Mouse (Mus musculus) urinary bladder, postnatal 25 days (tissue): ENCODE data around the gene Mgat5b.
"Not testable (repeated sequence)": the region's sequence is repeated elsewhere in the genome, so short reads cannot be mapped to it uniquely, and the experiment has no call there.

Experiments used
- DNase-seq: peaks from one replicate; pipeline ENCODE4 v3.0.0; 2022; ENCODE audit warnings: low spot score

Mgat5b gene

GRCm38 (mm10) chr11:116918323-116919185 lies at the start of gene Mgat5b:
TSS of gene Mgat5b (plus strand) at chr11:116918863.
- DNase-seq = peak; percentile 88

- DNase-seq = no peak
Observed at GRCm38 (mm10) chr11:116869223-116869622, 49.4 kb upstream of the Mgat5b start.

DNA sequence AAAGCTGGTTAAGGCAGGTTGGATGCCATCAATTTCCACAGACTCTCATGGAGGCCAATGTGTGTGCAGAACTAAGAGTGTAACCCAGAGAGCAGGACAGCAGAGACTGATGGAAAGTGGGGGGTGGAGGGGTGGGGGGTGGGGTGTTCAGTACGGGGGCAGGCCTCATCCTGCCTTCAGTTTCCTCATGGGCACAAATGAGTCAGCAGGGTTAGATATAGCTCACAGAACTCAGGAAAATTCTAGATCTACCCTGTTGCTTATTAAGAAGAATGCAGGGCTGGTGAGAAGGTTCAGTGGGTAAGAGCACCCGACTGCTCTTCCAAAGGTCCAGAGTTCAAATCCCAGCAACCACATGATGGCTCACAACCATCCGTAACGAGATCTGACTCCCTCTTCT lies 49.0 kb upstream of the Mgat5b start:
- no peak for DNase-seq

- DNase-seq = no peak
Observed at GRCm38 (mm10) chr11:116871538-116871937, 47.1 kb upstream of the Mgat5b start.

DNA sequence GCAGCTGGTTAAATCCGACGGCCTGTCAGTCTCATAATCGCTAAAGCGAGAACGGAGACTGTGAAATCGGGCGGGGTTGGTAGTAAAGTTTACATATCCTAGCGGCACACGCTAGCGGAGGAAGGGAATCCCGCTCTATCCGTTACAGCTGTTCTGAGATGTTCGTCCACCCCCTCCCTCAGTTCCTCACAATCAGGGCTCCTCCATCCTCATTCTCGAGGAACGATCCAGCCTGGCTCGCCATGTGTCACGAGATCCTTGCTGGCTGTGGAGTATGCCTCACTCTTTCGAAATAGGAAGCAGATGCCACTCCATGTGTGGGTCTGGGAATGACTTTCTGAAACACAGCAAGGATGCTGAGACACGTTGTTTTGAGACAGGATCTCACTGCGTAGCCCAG lies 44.7 kb upstream of the Mgat5b start:
- DNase-seq = no peak

DNA sequence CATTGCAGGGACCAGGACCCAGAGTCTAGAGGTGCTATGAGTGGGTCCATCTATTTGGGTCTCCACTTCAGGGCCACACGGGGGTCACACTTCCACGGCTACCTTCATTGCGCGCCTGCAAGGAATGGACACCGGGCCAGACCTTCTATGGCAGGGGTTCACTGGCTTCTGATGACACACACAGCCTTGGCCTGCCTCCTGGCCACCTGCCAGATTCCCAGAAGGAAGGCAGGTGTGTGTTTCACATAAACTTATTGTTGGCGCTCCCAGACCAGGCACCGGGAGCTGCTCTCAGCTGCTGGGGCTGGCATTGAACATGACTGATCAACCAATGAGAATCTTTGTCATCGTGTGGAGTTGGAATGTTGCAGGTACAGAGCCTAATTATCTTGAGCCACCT lies 40.2 kb upstream of the Mgat5b start:
- no peak for DNase-seq

- DNase-seq = no peak
Observed at GRCm38 (mm10) chr11:116880839-116881238, 37.8 kb upstream of the Mgat5b start.

DNA sequence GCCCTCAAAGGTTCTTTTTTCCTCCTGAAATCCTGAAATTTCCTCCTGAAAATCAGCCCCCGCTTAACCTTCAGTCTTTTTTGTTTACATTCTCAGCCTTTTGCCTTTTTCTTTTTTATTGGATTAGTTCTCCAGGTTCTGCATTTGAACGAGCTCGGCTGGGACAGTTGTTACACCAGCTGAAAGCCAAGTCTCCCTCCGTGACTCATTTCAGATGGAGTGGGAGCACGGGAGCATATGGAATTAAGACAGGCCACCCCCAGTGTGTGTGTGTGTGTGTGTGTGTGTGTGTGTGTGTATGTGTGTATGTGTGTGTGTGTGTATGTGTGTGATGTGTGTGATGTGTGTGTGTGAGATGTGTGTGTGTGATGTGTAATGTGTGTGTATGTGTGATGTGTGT lies 37.2 kb upstream of the Mgat5b start:
- no peak for DNase-seq

DNA sequence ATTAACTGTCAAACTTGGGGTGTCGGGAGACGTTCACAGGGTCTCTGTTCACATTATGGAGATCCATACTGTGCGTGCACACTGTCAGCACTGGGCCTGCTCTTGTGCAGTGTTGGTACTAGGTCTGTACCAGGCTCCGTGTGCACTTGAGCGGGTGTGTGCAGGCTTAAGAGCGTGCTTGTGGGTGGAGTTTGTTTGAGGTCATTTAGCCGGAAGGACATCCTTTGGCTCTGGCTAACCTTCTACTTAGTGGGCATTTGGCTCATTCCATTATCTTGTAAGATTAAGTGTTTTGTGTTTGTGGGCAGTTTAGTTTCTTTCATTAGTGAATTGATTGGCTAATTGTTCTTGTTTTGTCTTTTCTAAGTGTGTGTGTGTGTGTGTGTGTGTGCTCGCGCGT lies 36.2 kb upstream of the Mgat5b start:
- no peak for DNase-seq

GRCm38 (mm10) chr11:116884061-116884460 lies 34.6 kb upstream of the Mgat5b start:
- no peak for DNase-seq

GRCm38 (mm10) chr11:116885275-116886151 lies 33.1 kb upstream of the Mgat5b start:
- peak; percentile 66 for DNase-seq

DNA sequence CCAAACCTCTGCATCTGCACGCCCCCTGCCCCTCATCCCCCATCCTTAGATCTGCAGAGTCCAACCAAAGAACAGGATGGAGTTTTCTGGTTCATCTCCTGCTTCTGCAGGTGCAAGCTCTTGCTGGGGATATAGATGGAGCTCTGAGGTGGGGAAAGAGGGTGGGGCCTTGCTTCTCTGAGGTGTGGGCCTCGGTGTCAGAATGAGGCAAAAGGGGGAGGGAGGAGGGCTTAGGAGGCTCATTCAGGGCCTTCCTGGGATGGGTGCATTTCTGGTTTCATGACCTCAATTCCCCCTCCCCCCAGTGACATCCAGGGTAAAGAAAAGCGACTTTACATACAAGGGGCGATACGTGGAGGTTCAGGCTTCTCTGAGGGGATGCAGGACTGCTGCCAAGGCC lies 31.5 kb upstream of the Mgat5b start:
- DNase-seq = no peak

- no peak for DNase-seq
Observed at GRCm38 (mm10) chr11:116893532-116894442, 24.9 kb upstream of the Mgat5b start.

- no peak for DNase-seq
Observed at GRCm38 (mm10) chr11:116895402-116895801, 23.3 kb upstream of the Mgat5b start.

- no peak for DNase-seq
Observed at GRCm38 (mm10) chr11:116899247-116899646, 19.4 kb upstream of the Mgat5b start.

DNA sequence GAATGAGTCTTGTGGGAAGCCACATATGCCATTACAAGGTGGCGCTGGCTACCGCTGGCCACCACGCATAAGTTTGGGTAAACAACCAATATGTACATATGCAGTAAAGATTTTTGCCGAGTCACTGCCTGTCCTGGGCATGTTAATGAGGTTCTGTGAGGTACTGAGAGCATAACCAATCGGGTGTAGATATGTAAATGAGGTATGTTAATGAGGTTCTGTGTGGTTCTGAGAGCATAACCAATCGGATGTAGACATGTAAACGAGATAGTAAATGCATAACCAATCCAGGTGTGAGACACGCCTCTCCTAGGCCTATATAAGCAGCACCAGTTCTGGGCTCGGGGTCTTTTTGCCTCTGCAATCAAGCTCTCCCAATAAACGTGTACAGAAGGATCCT lies 16.1 kb upstream of the Mgat5b start:
- DNase-seq = not testable (repeated sequence)

GRCm38 (mm10) chr11:116905741-116906456 lies 12.8 kb upstream of the Mgat5b start:
- no peak for DNase-seq

DNA sequence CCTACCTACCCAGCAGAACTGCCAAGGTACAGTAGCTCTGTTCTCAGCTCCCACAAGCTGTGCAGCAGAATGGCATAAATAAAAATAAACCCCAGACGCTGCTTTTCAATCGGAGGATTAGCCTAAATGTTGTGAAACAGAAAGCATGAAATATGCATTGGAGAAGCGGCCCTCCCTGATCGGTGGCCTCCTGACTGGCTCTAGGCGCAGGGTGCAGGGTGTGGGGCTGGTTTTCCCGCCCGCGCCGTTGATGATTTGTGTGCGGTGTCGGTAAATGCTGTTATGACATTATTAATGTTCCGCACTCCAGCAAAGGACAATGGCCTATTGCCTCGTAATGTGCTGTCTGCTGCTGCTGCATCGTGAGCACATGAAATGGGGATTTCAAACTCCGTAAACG lies 5.1 kb upstream of the Mgat5b start:
- DNase-seq = no peak

DNA sequence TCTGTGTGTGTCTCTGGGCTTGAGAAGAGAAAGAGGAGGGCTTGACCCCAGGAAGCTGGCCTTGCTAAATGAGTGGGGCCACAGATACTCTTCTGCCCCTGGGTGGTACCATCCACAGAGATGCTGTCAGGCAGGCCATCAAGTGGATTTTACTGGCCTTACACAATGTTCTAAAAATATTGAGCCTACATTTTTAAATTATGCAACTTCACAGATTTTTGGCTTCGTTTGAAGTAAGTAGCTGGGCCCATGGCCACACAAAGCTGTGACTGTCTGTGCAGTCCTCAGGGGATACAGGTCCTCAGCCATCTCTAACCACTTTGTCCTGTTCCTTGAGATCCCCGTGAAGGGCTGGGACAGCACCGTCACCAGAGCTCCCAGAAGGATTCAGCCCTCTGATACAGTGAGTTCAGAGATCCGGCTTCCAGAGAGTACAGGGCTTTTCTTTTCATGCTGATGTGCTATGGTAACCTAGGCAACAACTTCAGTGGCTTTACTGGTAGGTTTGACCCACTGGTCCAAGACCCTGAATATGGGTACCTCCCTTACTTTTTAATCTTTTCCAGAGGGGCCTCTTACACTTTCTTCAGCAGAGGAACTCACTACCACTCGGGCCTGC lies 4.3 kb upstream of the Mgat5b start:
- no peak for DNase-seq

- DNase-seq = no peak
Observed at GRCm38 (mm10) chr11:116915241-116915640, 3.4 kb upstream of the Mgat5b start.

DNA sequence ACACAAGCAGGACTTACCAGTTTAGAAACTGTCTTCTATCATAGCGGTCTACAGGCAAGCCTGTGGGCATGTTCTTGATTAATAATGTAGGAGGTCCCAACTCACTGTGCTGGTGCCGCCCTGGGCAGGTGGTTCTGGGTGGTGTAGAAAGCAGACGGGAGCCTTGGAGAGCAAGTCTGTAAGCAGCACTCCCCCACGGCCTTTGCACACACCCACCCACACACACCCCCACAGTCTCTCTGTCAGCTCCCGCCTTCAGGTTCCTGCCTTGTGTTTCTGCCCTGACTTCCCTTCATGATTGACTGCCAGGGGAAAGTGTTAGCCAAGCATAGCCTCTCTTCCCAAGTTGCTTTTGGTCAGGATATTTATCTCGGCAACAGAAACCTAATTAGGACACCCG lies 1.3 kb upstream of the Mgat5b start:
- DNase-seq = no peak
